Mouse (Mus musculus) midbrain, postnatal 0 days (tissue): Measurements from ENCODE around the gene Chrm1. TPM values are rescaled to one million over a fixed set of nuclear protein-coding genes. Genes with fewer than 3 reads are reported as not detected.
"Not testable (repeated sequence)": the region's sequence is repeated elsewhere in the genome, so short reads cannot be mapped to it uniquely, and the experiment has no call there.

ENCODE experiments used
- ATAC-seq: fragments of 200-750 bp; cut with Nextera tagmentation; 2 replicates; pipeline ENCODE4 v1.8.0; 2017; ENCODE audit warnings: moderate number of reproducible peaks, mild to moderate bottlenecking, moderate TSS enrichment, moderate library complexity; ENCODE audit not compliant: low FRiP score
- DNase-seq: peaks from one replicate; pipeline ENCODE4 v3.0.0-alpha.2; 2015; ENCODE audit warnings: low spot score
- H3K27ac ChIP-seq: fragments of 300-500 bp; sonication (generic); 2 replicates; pipeline ENCODE4 v1.5.1; 2014; ENCODE audit warnings: low read depth, mild to moderate bottlenecking, low read length, mixed read lengths
- H3K27me3 ChIP-seq: fragments of 300-500 bp; sonication (generic); 2 replicates; pipeline ENCODE4 v1.6.1; 2014; ENCODE audit warnings: low read length, control low read depth, mixed read lengths; ENCODE audit not compliant: insufficient read depth
- H3K36me3 ChIP-seq: fragments of 300-500 bp; sonication (generic); 2 replicates; pipeline ENCODE4 v1.6.1; 2014; ENCODE audit warnings: low read length, control low read depth, mixed read lengths; ENCODE audit not compliant: insufficient read depth
- H3K4me1 ChIP-seq: fragments of 300-500 bp; sonication (generic); 2 replicates; pipeline ENCODE4 v1.6.1; 2014; ENCODE audit warnings: mild to moderate bottlenecking, control low read depth, antibody characterized with exemption, low read length, mixed read lengths; ENCODE audit not compliant: insufficient read depth
- H3K4me2 ChIP-seq: fragments of 300-500 bp; sonication (generic); 2 replicates; pipeline ENCODE4 v1.6.1; 2014; ENCODE audit warnings: low read depth, mild to moderate bottlenecking, low read length, mixed read lengths; ENCODE audit not compliant: poor library complexity, severe bottlenecking
- H3K4me3 ChIP-seq: fragments of 300-500 bp; sonication (generic); 2 replicates; pipeline ENCODE4 v1.5.1; 2014; ENCODE audit warnings: low read depth, mild to moderate bottlenecking, low read length, moderate library complexity
- H3K9ac ChIP-seq: fragments of 300-500 bp; sonication (generic); replicated peaks from 2 replicates; pipeline ENCODE4 v1.6.1; 2014; ENCODE audit warnings: mild to moderate bottlenecking, low read length, moderate library complexity, mixed read lengths; ENCODE audit not compliant: poor library complexity, severe bottlenecking
- H3K9me3 ChIP-seq: fragments of 300-500 bp; sonication (generic); 2 replicates; pipeline ENCODE4 v1.6.1; 2016; ENCODE audit warnings: low read length, control low read depth
- CTCF ChIP-seq: IDR thresholded peaks from 2 replicates; pipeline ENCODE4 v1.5.1; 2016; ENCODE audit warnings: antibody characterized with exemption, mild to moderate bottlenecking
- WGBS: fragments of 180-500 bp; shearing (Covaris S2); extraction: QIAGEN DNeasy Blood & Tissue Kit; methylation state at CpG from one replicate; pipeline ENCODE4 v1.1.7; 2014; 5-methylcytosine and 5-hydroxymethylcytosine counted together
- polyA plus RNA-seq: library from polyadenylated mRNA; unstranded; fragments of >200 nt; fragmentation: Nextera tagmentation; extraction: Ambion mirVana; gene quantifications from 2 replicates; pipeline ENCODE4 v1.2.1, GENCODE M21; 2015
- total RNA-seq: library from RNA; depleted of rRNA; stranded (reverse); fragments of >200 nt; gene quantifications from 2 replicates; pipeline ENCODE4 v1.2.3, GENCODE M21; 2014; rRNA removed

Gene Chrm1
- total and polyA plus RNA-seq, 2 experiments from 2014 or later, result 1.0 to 1.9 TPM

DNA sequence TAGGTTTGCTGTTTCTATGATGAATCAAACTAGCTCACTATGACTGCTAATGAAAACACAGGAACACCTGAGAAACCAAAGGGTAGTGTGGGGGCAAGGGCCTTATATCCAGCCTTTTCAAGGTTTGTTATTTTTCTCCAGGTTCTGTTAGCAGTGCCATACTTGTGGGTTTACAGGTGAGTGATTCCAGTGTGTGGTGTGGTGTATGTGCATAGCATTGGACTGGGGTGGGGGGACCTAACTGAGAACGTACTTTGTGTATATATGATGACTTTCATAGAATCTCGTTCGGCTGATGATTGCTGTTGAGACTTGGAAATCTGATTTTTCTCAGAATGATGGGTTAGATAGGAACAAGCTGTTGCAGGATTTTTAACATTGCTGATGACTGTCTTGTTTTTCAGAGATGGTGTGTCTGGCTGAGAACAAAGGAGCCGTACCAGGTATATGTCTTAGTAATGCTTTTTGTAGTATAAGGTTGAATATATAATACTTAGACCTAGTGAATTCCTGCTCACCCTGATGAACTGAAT is 61.6 kb downstream of the Chrm1 start:
- Histone ChIP-seq H3K9me3 (no peaks in the 10 kb centered on the region), H3K4me2 (peak overlapping the region; percentile 59; the same call in 1 of the 2 replicates), H3K27ac (no peak overlapping the region), H3K4me1 (peaks cover 10% of the 10 kb centered on the region; the same call in 1 of the 2 replicates), H3K27me3 (no peaks in the 10 kb centered on the region), H3K9ac (no peak overlapping the region; the same call in 1 of the 2 replicates), H3K36me3 (peaks cover 11% of the 10 kb centered on the region; the same call in 1 of the 2 replicates), H3K4me3 (peak overlapping the region; percentile 69; the same call in 1 of the 2 replicates)
- DNase-seq (no peak), ATAC-seq (no peak)
- no peak for TF ChIP-seq CTCF
- 41% methylated on average over 4 of the region's 4 CpGs for WGBS

DNA sequence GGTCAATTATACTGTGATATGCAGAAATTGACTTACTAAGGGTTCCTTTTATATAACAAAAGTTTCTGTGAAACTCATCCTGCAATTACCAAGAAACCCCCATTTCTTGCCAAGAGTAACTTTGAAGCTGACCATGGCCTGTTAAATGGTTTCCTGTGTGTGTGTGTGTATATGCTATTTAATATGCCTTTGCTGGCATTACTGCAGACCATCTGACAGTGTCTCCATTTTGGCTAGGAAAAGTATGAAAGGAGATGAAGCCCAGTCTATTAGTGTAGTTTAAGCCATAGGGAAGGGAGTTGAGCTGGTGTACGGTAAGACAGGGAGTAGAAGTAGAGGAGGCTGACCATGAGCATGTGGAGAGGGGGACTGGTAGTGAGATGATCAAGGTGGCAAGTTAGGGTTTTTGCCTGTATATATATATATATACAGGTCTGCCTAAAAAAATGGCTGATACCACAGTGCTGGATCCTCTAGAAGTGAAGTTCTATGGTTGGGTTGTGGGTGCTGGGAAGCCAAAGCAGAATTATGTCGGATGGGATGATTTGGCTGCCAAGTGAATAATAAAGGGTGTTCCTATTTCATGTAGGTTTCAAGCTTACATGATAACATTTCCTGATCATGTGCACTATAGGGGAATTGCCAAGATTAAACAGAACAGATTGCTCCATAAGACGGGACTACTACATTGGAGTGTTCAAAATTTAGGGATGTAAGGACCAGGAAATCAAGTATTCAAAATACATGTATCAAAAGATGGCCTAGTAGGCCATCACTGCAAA is 63.2 kb downstream of the Chrm1 start:
- Histone ChIP-seq H3K9ac (no peak overlapping the region), H3K4me3 (no peak overlapping the region), H3K4me2 (no peak overlapping the region), H3K27me3 (no peaks in the 10 kb centered on the region), H3K36me3 (peaks cover 11% of the 10 kb centered on the region; the same call in 1 of the 2 replicates), H3K9me3 (no peaks in the 10 kb centered on the region), H3K27ac (no peak overlapping the region), H3K4me1 (peaks cover 10% of the 10 kb centered on the region; the same call in 1 of the 2 replicates)
- TF ChIP-seq CTCF, result no peak
- 17% methylated on average over 3 of the region's 3 CpGs for WGBS
- DNase-seq (no peak), ATAC-seq (no peak)

DNA sequence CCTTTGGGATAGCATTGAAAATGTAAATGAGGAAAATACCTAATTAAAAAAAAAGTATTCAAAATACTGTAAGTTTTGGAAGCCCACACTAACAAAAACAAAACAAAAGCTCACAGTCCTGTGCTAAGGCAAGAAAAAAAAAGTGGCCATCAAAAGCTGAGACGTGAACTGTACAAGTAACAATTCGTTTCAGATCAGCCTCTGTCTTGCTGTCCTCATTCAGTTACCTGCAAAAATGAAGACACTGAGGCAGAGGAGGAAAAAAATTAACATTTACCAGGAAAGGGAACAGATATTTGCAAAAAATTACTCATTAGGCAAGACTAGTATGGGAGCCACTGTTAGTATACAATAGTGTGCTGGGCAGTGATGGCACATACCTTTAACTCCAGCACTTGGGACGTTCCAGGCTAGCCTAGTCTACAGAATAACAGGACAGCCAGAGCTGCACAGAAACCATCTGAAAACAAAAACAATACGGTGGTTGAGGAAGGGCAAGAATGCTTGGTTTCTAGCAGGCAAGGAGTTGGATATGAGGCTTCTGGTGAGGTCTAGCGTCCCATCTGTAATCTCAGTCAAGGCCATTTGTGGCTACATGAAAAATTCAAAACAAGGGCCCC is 64.0 kb downstream of the Chrm1 start:
- no peak overlapping the region for H3K4me2 ChIP-seq
- H3K4me3 ChIP-seq, result no peak overlapping the region
- TF ChIP-seq CTCF, result no peak
- no peaks in the 10 kb centered on the region for H3K9me3 ChIP-seq
- peaks cover 10% of the 10 kb centered on the region; the same call in 1 of the 2 replicates for H3K4me1 ChIP-seq
- no peak overlapping the region; the same call in 1 of the 2 replicates for H3K9ac ChIP-seq
- no peaks in the 10 kb centered on the region for H3K27me3 ChIP-seq
- ATAC-seq (no peak), DNase-seq (no peak)
- H3K36me3 ChIP-seq, result peaks cover 11% of the 10 kb centered on the region; the same call in 1 of the 2 replicates
- WGBS, result 28% methylated on average over 5 of the region's 5 CpGs
- H3K27ac ChIP-seq, result no peak overlapping the region

GRCm38 (mm10) chr19:8728335-8729099 is 64.9 kb downstream of the Chrm1 start:
- not testable (repeated sequence) for ATAC-seq, H3K4me2 ChIP-seq, H3K4me1 ChIP-seq, H3K27ac ChIP-seq, H3K9ac ChIP-seq, DNase-seq, H3K4me3 ChIP-seq, H3K27me3 ChIP-seq, H3K9me3 ChIP-seq
- WGBS, result 52% methylated on average over 3 of the region's 3 CpGs
- peaks cover 11% of the 10 kb centered on the region; the same call in 1 of the 2 replicates for H3K36me3 ChIP-seq

Other genes with a start within 250 kb of the Chrm1 start
- gene Slc22a8, start 72.5 kb upstream of the Chrm1 start, total RNA-seq, result 12.9 and 14.7 TPM in 2 replicates
- 20.3 and 20.9 TPM in 2 replicates for gene Slc22a8, start 72.5 kb upstream of the Chrm1 start, polyA plus RNA-seq
- gene Slc22a6, start 45.8 kb upstream of the Chrm1 start, total RNA-seq, result 17.2 and 18.3 TPM in 2 replicates
- gene Slc22a6, start 45.8 kb upstream of the Chrm1 start, polyA plus RNA-seq, result 13.1 and 14.7 TPM in 2 replicates
- 111 and 133 TPM in 2 replicates for gene Slc3a2, start 59.6 kb downstream of the Chrm1 start, total RNA-seq
- gene Slc3a2, start 59.6 kb downstream of the Chrm1 start, polyA plus RNA-seq, result 212 and 223 TPM in 2 replicates
- gene Wdr74, start 72.0 kb downstream of the Chrm1 start, total RNA-seq, result 50.9 and 65.7 TPM in 2 replicates
- gene Wdr74, start 72.0 kb downstream of the Chrm1 start, polyA plus RNA-seq, result 85.9 and 88.2 TPM in 2 replicates
- gene 1700092M07Rik, start 76.9 kb downstream of the Chrm1 start, total RNA-seq, result not detected in 2 replicates
- gene 1700092M07Rik, start 76.9 kb downstream of the Chrm1 start, polyA plus RNA-seq, result 0.64 TPM in 1 of 2 replicates, not detected in the other
- gene Stx5a, start 77.6 kb downstream of the Chrm1 start, total RNA-seq, result 112 and 147 TPM in 2 replicates
- gene Stx5a, start 77.6 kb downstream of the Chrm1 start, polyA plus RNA-seq, result 104 and 106 TPM in 2 replicates
- gene Nxf1, start 93.3 kb downstream of the Chrm1 start, total RNA-seq, result 67.4 and 75.6 TPM in 2 replicates
- 90.0 and 92.8 TPM in 2 replicates for gene Nxf1, start 93.3 kb downstream of the Chrm1 start, polyA plus RNA-seq
- 210 and 320 TPM in 2 replicates for gene Tmem223, start 107.2 kb downstream of the Chrm1 start, total RNA-seq
- gene Tmem223, start 107.2 kb downstream of the Chrm1 start, polyA plus RNA-seq, result 202 and 230 TPM in 2 replicates
- 20.4 and 27.3 TPM in 2 replicates for gene Tmem179b, start 110.7 kb downstream of the Chrm1 start, total RNA-seq
- 19.1 and 21.1 TPM in 2 replicates for gene Tmem179b, start 110.7 kb downstream of the Chrm1 start, polyA plus RNA-seq
- 32.5 and 38.7 TPM in 2 replicates for gene Taf6l, start 122.6 kb downstream of the Chrm1 start, total RNA-seq
- 25.2 and 26.4 TPM in 2 replicates for gene Taf6l, start 122.6 kb downstream of the Chrm1 start, polyA plus RNA-seq
- 67.2 and 67.5 TPM in 2 replicates for gene Polr2g, start 134.8 kb downstream of the Chrm1 start, total RNA-seq
- 163 and 171 TPM in 2 replicates for gene Polr2g, start 134.8 kb downstream of the Chrm1 start, polyA plus RNA-seq
- gene Zbtb3, start 138.8 kb downstream of the Chrm1 start, total RNA-seq, result 6.0 and 6.2 TPM in 2 replicates
- gene Zbtb3, start 138.8 kb downstream of the Chrm1 start, polyA plus RNA-seq, result 3.2 and 4.5 TPM in 2 replicates
- gene Ttc9c, start 155.5 kb downstream of the Chrm1 start, total RNA-seq, result 63.0 and 63.8 TPM in 2 replicates
- gene Ttc9c, start 155.5 kb downstream of the Chrm1 start, polyA plus RNA-seq, result 38.8 and 45.3 TPM in 2 replicates
- 25.9 and 36.2 TPM in 2 replicates for gene Hnrnpul2, start 156.2 kb downstream of the Chrm1 start, total RNA-seq
- gene Hnrnpul2, start 156.2 kb downstream of the Chrm1 start, polyA plus RNA-seq, result 4.6 and 5.5 TPM in 2 replicates
- 5.6 and 12.7 TPM in 2 replicates for gene AC129217.1, start 166.0 kb downstream of the Chrm1 start, total RNA-seq
- not detected in 2 replicates for gene AC129217.1, start 166.0 kb downstream of the Chrm1 start, polyA plus RNA-seq
- gene Bscl2, start 173.7 kb downstream of the Chrm1 start, total RNA-seq, result 112 and 121 TPM in 2 replicates
- 101 and 108 TPM in 2 replicates for gene Bscl2, start 173.7 kb downstream of the Chrm1 start, polyA plus RNA-seq
- gene Gng3, start 175.4 kb downstream of the Chrm1 start, total RNA-seq, result 103 and 119 TPM in 2 replicates
- gene Gng3, start 175.4 kb downstream of the Chrm1 start, polyA plus RNA-seq, result 746 and 809 TPM in 2 replicates
- gene Lrrn4cl, start 187.0 kb downstream of the Chrm1 start, total RNA-seq, result 2.7 and 3.5 TPM in 2 replicates
- gene Lrrn4cl, start 187.0 kb downstream of the Chrm1 start, polyA plus RNA-seq, result 2.0 and 2.1 TPM in 2 replicates
- gene Ubxn1, start 207.7 kb downstream of the Chrm1 start, total RNA-seq, result 73.5 and 73.8 TPM in 2 replicates
- 142 and 143 TPM in 2 replicates for gene Ubxn1, start 207.7 kb downstream of the Chrm1 start, polyA plus RNA-seq
- 22.6 and 26.5 TPM in 2 replicates for gene Uqcc3, start 217.1 kb downstream of the Chrm1 start, total RNA-seq
- 64.2 and 65.0 TPM in 2 replicates for gene Uqcc3, start 217.1 kb downstream of the Chrm1 start, polyA plus RNA-seq
- gene Lbhd1, start 219.9 kb downstream of the Chrm1 start, total RNA-seq, result 4.2 and 6.6 TPM in 2 replicates
- 17.7 and 20.6 TPM in 2 replicates for gene Lbhd1, start 219.9 kb downstream of the Chrm1 start, polyA plus RNA-seq
- gene Gm49403, start 220.1 kb downstream of the Chrm1 start, total RNA-seq, result not detected in 2 replicates
- gene Gm49403, start 220.1 kb downstream of the Chrm1 start, polyA plus RNA-seq, result not detected in 2 replicates
- 17.8 and 23.7 TPM in 2 replicates for gene 1810009A15Rik, start 225.1 kb downstream of the Chrm1 start, total RNA-seq
- 29.2 and 32.9 TPM in 2 replicates for gene 1810009A15Rik, start 225.1 kb downstream of the Chrm1 start, polyA plus RNA-seq
- gene Gm49416, start 225.1 kb downstream of the Chrm1 start, total RNA-seq, result 3.8 TPM in 1 of 2 replicates, not detected in the other
- gene Gm49416, start 225.1 kb downstream of the Chrm1 start, polyA plus RNA-seq, result not detected in 2 replicates
- 30.3 and 37.8 TPM in 2 replicates for gene Ints5, start 229.2 kb downstream of the Chrm1 start, total RNA-seq
- gene Ints5, start 229.2 kb downstream of the Chrm1 start, polyA plus RNA-seq, result 20.2 and 21.8 TPM in 2 replicates
- gene Ganab, start 234.3 kb downstream of the Chrm1 start, total RNA-seq, result 86.9 and 88.5 TPM in 2 replicates
- 49.4 and 49.8 TPM in 2 replicates for gene Ganab, start 234.3 kb downstream of the Chrm1 start, polyA plus RNA-seq